Mouse (Mus musculus): ENCODE data around the gene Enpp3.

GRCm38 (mm10) chr10:24767695-24768094 lies 74.9 kb downstream of the Enpp3 start:
- TF ChIP-seq ZNF384 (IDR thresholded peaks at IDR 0.05; ENCODE audit: low read depth, low read length), result no peak
- no peak for TF ChIP-seq HCFC1 (IDR thresholded peaks at IDR 0.05; ENCODE audit: borderline replicate concordance, insufficient read depth, low read length)
- TF ChIP-seq CHD2 (IDR thresholded peaks at IDR 0.05; ENCODE audit: low read depth, low read length), result no peak
- TF ChIP-seq ZC3H11A (IDR thresholded peaks at IDR 0.05; ENCODE audit: borderline replicate concordance, low read depth, low read length), result no peak

Data from ES-E14 (cell line).